Mouse (Mus musculus): Measurements from ENCODE around the gene Tmem150b. TPM values are rescaled to one million over a fixed set of nuclear protein-coding genes. Genes with fewer than 3 reads are reported as not detected.
A peak's percentile ranks its signal among the peaks of the same experiment; 100 is the strongest.

Tmem150b gene
- polyA plus RNA-seq, 1 experiment from 2014 or later, result 0.18 TPM

DNA sequence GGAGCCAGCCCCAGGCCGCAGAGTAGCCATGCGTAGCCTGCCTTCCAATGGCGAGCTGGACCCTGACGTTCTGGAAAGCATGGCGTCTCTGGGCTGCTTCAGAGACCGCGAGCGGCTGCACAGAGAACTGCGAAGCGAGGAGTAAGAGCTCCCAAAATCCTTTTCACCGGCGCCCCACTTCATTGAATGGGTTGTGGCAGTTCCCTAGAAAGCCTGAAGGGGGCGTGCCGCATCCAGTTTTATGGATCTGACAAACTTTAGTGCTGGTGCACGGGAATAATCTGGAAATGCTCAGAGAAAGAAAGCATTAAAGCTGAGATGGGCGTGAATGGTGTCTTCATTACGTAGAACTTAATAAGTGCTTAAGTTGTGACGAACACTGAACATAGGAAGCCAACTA is 20.0 kb downstream of the Tmem150b start:
- no peak overlapping the region for H3K4me2 ChIP-seq (ENCODE audit: low read length)
- H3K9me3 ChIP-seq (ENCODE audit: control insufficient read depth, low read length), result no peaks in the 10 kb centered on the region
- H3K27ac ChIP-seq (ENCODE audit: low read depth, low read length), result no peak overlapping the region
- no peaks in the 10 kb centered on the region for H3K27me3 ChIP-seq (replicated peaks; ENCODE audit: control insufficient read depth, insufficient read depth, low read length)
- H3K36me3 ChIP-seq (ENCODE audit: control insufficient read depth, insufficient read depth, low read length), result peaks cover 52% of the 10 kb centered on the region
- no peak for ATAC-seq
- H3K4me3 ChIP-seq (ENCODE audit: low read length), result no peak overlapping the region
- 39% methylated on average over 18 of the region's 18 CpGs for WGBS
- H3K4me1 ChIP-seq (ENCODE audit: control insufficient read depth, insufficient read depth, low read depth, low read length), result no peaks in the 10 kb centered on the region; the same call in 1 of the 2 replicates
- no peak overlapping the region for H3K9ac ChIP-seq (ENCODE audit: low read depth, low read length)

DNA sequence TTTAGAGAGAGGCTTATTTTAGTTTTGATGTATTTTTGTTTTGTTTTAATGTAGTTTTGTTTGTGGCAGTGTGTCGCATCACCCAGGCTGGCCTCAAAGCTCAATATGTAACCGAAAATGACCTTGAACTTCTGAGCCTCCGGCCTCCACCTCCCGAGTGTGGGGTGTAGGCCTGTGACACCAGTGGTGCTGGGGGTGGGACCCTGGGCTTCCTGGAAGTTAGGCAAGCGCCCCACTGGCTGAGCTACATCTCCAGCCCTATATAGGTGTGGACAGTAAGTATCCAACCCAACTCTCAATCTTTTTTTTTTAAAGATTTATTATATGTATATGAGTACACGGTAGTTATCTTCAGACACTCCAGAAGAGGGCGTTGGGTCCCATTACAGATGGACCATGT is 21.9 kb downstream of the Tmem150b start:
- Histone ChIP-seq H3K27ac (ENCODE audit: low read depth, low read length) (no peak overlapping the region), H3K9me3 (ENCODE audit: control insufficient read depth, low read length) (no peaks in the 10 kb centered on the region), H3K4me3 (ENCODE audit: low read length) (no peak overlapping the region), H3K4me2 (ENCODE audit: low read length) (no peak overlapping the region), H3K27me3 (replicated peaks; ENCODE audit: control insufficient read depth, insufficient read depth, low read length) (no peaks in the 10 kb centered on the region), H3K9ac (ENCODE audit: low read depth, low read length) (no peak overlapping the region), H3K36me3 (ENCODE audit: control insufficient read depth, insufficient read depth, low read length) (peaks cover 50% of the 10 kb centered on the region), H3K4me1 (ENCODE audit: control insufficient read depth, insufficient read depth, low read depth, low read length) (no peaks in the 10 kb centered on the region; the same call in 1 of the 2 replicates)
- 93% methylated on average over 7 of the region's 7 CpGs for WGBS
- no peak for ATAC-seq

DNA sequence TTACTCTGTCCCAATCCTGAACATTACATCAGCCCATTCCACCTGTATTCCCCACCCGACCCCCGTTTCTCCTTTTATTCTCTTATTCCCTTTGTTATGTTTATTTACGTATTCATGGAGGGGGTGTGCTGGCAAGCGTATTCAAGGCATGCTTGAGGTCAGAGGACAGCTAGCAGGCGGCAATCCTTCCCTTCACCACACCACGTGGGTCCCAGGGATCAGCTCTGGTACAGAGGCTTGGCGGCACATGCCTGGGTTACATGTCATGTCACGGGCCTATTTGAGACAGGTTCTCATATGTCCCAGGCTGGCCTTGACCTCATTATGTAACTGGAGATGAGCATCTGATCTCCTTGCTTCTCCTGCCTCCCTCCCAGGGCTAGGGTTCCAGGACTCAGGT is 22.7 kb downstream of the Tmem150b start:
- H3K4me2 ChIP-seq (ENCODE audit: low read length), result no peak overlapping the region
- no peak overlapping the region for H3K9ac ChIP-seq (ENCODE audit: low read depth, low read length)
- H3K27me3 ChIP-seq (replicated peaks; ENCODE audit: control insufficient read depth, insufficient read depth, low read length), result no peaks in the 10 kb centered on the region
- H3K4me3 ChIP-seq (ENCODE audit: low read length), result no peak overlapping the region
- 26% methylated on average over 8 of the region's 8 CpGs for WGBS
- no peak for ATAC-seq
- no peak overlapping the region for H3K27ac ChIP-seq (ENCODE audit: low read depth, low read length)
- peaks cover 51% of the 10 kb centered on the region for H3K36me3 ChIP-seq (ENCODE audit: control insufficient read depth, insufficient read depth, low read length)
- no peaks in the 10 kb centered on the region; the same call in 1 of the 2 replicates for H3K4me1 ChIP-seq (ENCODE audit: control insufficient read depth, insufficient read depth, low read depth, low read length)
- no peaks in the 10 kb centered on the region for H3K9me3 ChIP-seq (ENCODE audit: control insufficient read depth, low read length)

DNA sequence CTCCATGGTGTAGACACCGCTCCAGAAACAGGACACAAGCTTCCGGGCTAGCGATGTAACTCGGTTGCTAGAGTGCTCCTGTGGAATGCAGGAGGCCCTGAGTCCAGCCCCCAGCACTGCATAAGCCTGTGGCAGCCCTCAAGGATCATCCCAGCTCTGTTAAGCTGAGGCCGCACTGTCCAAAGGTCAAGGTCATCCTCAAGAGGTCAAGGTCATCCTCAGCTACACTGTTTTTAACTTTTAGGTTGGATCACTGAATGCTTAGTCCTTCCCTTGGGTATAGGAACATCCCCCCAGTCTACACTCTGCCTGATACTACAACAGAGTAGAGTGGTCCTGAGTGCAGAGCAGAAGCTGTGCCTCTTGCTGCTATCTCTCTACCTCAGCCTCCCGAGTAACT is 32.0 kb downstream of the Tmem150b start:
- ATAC-seq, result no peak
- peaks cover 31% of the 10 kb centered on the region for H3K36me3 ChIP-seq (ENCODE audit: control insufficient read depth, insufficient read depth, low read length)
- H3K27ac ChIP-seq (ENCODE audit: low read depth, low read length), result no peak overlapping the region

DNA sequence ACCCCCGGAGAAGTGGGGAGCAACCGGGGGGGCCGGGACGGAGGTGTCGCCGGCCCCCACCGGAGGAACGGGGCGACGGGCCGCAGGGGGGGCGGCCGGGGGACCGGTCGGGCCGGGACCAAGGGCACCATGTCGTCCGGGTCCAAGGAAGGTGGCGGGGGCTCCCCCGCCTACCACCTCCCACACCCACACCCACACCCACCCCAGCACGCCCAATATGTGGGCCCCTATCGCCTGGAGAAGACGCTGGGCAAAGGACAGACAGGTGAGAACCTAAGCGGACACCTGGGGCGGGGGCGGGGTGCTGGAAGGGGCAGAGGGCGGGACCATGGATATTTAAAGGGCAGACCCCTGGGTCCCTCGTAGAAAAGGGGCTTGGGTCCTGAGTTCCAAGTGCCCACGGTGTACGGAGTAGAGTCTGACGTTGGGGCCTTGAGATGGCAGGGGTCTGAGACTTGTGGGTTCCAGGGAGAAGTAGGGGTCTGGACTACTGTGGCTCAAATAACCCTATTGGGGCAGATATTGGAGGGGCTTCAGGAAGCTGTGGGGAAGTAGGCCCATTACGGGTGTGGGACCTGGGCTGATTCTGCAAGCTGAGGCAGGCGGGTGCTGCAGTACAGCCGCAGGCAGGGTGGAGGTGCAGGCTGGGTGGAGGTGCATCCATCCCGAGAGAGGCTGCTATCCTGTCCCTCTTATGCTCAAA is 33.9 kb downstream of the Tmem150b start:
- Histone ChIP-seq H3K4me3 (ENCODE audit: low read length) (peak overlapping the region; percentile 97), H3K27me3 (replicated peaks; ENCODE audit: control insufficient read depth, insufficient read depth, low read length) (no peaks in the 10 kb centered on the region), H3K4me2 (ENCODE audit: low read length) (peak overlapping the region; percentile 87), H3K36me3 (ENCODE audit: control insufficient read depth, insufficient read depth, low read length) (peaks cover 24% of the 10 kb centered on the region), H3K4me1 (ENCODE audit: control insufficient read depth, insufficient read depth, low read depth, low read length) (peaks cover 11% of the 10 kb centered on the region), H3K9ac (ENCODE audit: low read depth, low read length) (peak overlapping the region; percentile 100), H3K27ac (ENCODE audit: low read depth, low read length) (peak overlapping the region; percentile 95), H3K9me3 (ENCODE audit: control insufficient read depth, low read length) (no peaks in the 10 kb centered on the region)
- ATAC-seq, result peak; percentile 55
- WGBS, result 4% methylated on average over 24 of the region's 35 CpGs

More for the DNA sequence above, 32.0 kb downstream of the Tmem150b start:
- H3K4me2 ChIP-seq (ENCODE audit: low read length), result no peak overlapping the region
- no peak overlapping the region for H3K9ac ChIP-seq (ENCODE audit: low read depth, low read length)
- no peaks in the 10 kb centered on the region for H3K27me3 ChIP-seq (replicated peaks; ENCODE audit: control insufficient read depth, insufficient read depth, low read length)
- 70% methylated on average over 6 of the region's 6 CpGs for WGBS
- H3K9me3 ChIP-seq (ENCODE audit: control insufficient read depth, low read length), result no peaks in the 10 kb centered on the region
- no peak overlapping the region for H3K4me3 ChIP-seq (ENCODE audit: low read length)
- H3K4me1 ChIP-seq (ENCODE audit: control insufficient read depth, insufficient read depth, low read depth, low read length), result peaks cover 11% of the 10 kb centered on the region

DNA sequence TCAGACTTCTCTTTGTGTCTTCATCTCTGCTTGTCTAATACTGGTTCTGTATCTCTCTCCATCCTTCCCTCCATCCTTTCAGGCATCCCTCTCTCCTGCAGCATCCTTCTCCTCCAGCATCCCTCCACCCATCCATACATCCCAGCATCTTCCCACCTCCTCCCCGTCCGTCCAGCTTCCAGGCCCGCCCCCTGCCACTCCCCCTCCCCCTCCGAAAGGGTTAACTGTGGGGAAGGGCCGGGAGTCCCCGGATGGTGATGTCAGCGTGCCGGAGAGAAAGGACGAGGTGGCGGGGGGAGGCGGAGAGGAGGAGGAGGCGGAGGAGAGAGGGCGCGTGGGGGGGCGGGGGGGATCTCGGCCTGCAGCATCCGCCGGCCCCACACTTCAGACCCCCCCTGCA is 34.7 kb downstream of the Tmem150b start, which contains the start of gene Brsk1:
Gene Brsk1, plus strand, starts transcription at position 218 of the 400 bp plus-strand sequence.
- peak within 1 kb of the TSS; percentile 95 for H3K27ac ChIP-seq (ENCODE audit: low read depth, low read length)
- peak; percentile 90 for ATAC-seq
- no peaks in the 10 kb centered on the region for H3K9me3 ChIP-seq (ENCODE audit: control insufficient read depth, low read length)
- H3K27me3 ChIP-seq (replicated peaks; ENCODE audit: control insufficient read depth, insufficient read depth, low read length), result no peaks in the 10 kb centered on the region
- peaks cover 11% of the 10 kb centered on the region for H3K4me1 ChIP-seq (ENCODE audit: control insufficient read depth, insufficient read depth, low read depth, low read length)
- H3K36me3 ChIP-seq (ENCODE audit: control insufficient read depth, insufficient read depth, low read length), result peaks cover 21% of the 10 kb centered on the region
- 2% methylated on average over 14 of the region's 18 CpGs for WGBS
- peak within 1 kb of the TSS; percentile 87 for H3K4me2 ChIP-seq (ENCODE audit: low read length)
- H3K4me3 ChIP-seq (ENCODE audit: low read length), result peak within 1 kb of the TSS; percentile 97
- H3K9ac ChIP-seq (ENCODE audit: low read depth, low read length), result peak within 1 kb of the TSS; percentile 100

DNA sequence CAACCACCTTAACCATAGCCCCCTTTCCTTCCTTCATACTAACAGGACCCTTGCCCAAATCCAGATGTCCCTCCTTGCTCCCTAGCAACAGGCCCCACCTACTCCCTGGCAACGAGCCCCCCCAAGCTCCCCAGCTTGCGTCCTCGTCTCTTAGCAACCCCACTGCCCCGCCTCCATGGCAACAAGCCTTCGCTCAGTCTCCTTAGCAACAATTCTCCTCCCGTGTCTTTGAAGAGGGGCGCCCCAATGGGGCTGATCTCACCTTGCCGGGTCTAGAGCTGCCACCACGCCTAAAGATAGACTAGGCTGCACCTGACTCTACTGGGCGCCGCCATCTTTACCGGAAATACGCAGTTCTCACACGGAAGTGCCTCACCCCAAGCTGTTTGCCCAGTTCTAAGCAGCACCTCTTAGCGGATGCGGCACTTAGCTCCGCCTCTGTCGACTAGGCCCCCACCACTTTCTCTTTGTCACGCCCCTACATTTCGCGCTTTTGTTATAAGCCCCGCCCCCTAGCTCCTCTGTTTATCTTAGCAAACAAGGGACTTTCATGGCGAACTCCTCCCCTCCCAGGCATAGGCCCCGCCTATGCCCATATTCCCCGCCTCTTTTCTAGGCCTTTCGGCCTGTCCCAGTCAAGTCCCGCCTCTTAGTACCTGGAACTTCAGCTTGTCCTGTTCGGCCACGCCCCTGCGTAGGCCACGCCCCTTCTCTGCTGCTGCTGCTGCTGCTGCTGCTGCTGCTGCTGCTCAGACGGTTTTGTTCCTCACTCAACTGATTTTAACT is 40.2 kb downstream of the Tmem150b start, which contains the start of gene Hspbp1:
Gene Hspbp1, minus strand, starts transcription at position 437 of the 786 bp plus-strand sequence.
- WGBS, result under 1% methylated on average over 32 of the region's 32 CpGs
- H3K4me1 ChIP-seq (ENCODE audit: control insufficient read depth, insufficient read depth, low read depth, low read length), result peaks cover 8% of the 10 kb centered on the region
- peak within 1 kb of the TSS; percentile 86 for H3K4me2 ChIP-seq (ENCODE audit: low read length)
- no peaks in the 10 kb centered on the region for H3K9me3 ChIP-seq (ENCODE audit: control insufficient read depth, low read length)
- ATAC-seq, result peak; percentile 98
- peaks cover 13% of the 10 kb centered on the region for H3K36me3 ChIP-seq (ENCODE audit: control insufficient read depth, insufficient read depth, low read length)
- H3K4me3 ChIP-seq (ENCODE audit: low read length), result peak within 1 kb of the TSS; percentile 69
- peak within 1 kb of the TSS; percentile 68 for H3K27ac ChIP-seq (ENCODE audit: low read depth, low read length)
- no peaks in the 10 kb centered on the region for H3K27me3 ChIP-seq (replicated peaks; ENCODE audit: control insufficient read depth, insufficient read depth, low read length)
- peak within 1 kb of the TSS; percentile 63 for H3K9ac ChIP-seq (ENCODE audit: low read depth, low read length)

DNA sequence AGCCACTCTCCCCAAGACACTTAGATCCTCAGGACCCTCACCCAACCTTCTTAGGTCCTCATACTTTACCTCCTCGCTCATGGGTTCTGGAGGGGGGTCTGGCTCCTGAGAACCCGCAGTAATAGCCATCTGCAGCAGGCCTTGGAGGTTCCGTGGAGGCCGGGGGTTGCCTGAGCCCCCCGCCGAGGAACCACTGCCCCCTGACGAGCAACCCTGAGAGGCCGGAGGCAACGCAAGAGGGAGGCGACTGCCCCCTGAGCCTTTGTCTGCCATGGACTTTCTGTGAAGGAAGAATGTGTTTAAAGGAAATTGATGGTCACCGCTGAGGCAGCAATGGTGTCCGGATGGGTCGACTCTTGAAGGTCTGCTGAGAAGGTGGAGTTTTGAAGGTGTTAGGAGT is 40.8 kb downstream of the Tmem150b start:
- Histone ChIP-seq H3K36me3 (ENCODE audit: control insufficient read depth, insufficient read depth, low read length) (peaks cover 15% of the 10 kb centered on the region), H3K9ac (ENCODE audit: low read depth, low read length) (peak overlapping the region; percentile 63), H3K9me3 (ENCODE audit: control insufficient read depth, low read length) (no peaks in the 10 kb centered on the region), H3K4me1 (ENCODE audit: control insufficient read depth, insufficient read depth, low read depth, low read length) (peaks cover 8% of the 10 kb centered on the region), H3K27me3 (replicated peaks; ENCODE audit: control insufficient read depth, insufficient read depth, low read length) (no peaks in the 10 kb centered on the region), H3K27ac (ENCODE audit: low read depth, low read length) (no peak overlapping the region; the same call in 1 of the 2 replicates), H3K4me2 (ENCODE audit: low read length) (peak overlapping the region; percentile 86), H3K4me3 (ENCODE audit: low read length) (peak overlapping the region; percentile 69)
- ATAC-seq, result no peak
- under 1% methylated on average over 13 of the region's 13 CpGs for WGBS

DNA sequence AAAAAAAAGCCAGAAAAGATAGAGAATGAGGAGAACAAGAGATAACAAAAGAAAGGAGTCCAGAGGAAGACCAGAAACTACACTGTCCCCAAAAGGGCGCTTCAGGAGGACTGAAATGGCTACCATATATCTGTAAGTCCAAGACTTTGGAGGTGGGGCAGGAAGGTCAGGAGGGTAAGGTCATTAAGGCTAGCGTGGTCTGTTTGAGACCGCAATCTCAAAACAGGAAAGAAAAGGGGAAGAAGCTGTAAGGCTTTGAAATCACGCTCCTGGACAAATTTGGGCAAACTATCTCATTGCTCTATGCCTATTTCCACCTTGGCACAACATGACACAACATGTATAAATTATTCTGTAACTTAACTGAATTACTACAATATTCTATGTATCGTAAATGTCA is 41.7 kb downstream of the Tmem150b start:
- Histone ChIP-seq H3K27ac (ENCODE audit: low read depth, low read length) (no peak overlapping the region), H3K36me3 (ENCODE audit: control insufficient read depth, insufficient read depth, low read length) (peaks cover 15% of the 10 kb centered on the region), H3K27me3 (replicated peaks; ENCODE audit: control insufficient read depth, insufficient read depth, low read length) (no peaks in the 10 kb centered on the region), H3K9ac (ENCODE audit: low read depth, low read length) (no peak overlapping the region), H3K4me2 (ENCODE audit: low read length) (no peak overlapping the region), H3K9me3 (ENCODE audit: control insufficient read depth, low read length) (no peaks in the 10 kb centered on the region), H3K4me3 (ENCODE audit: low read length) (no peak overlapping the region), H3K4me1 (ENCODE audit: control insufficient read depth, insufficient read depth, low read depth, low read length) (peaks cover 8% of the 10 kb centered on the region)
- ATAC-seq, result no peak
- 93% methylated on average over 5 of the region's 5 CpGs for WGBS

Measured in hindbrain, embryonic 16.5 days (tissue).